Mouse (Mus musculus) v-Abl transformed pro-B cells (cell line): ENCODE results near the gene Timm13.

Experiments used
- in situ Hi-C, 2 experiments: fragments of 400-800 bp; cut with MboI; formaldehyde crosslinking; loops; one replicate each; pipeline ENCODE4 v1.15.1; 2025; ENCODE audit not compliant: unreplicated experiment in 2 of 2

Gene Timm13

GRCm38 (mm10) chr10:80900318-80901247 lies at the start of gene Timm13:
Gene Timm13 (minus strand): TSS chr10:80900969.
- in situ Hi-C loops: no loop called here

- in situ Hi-C loops: no loop called here
These were observed 49.5 kb upstream of the Timm13 start for GRCm38 (mm10) chr10:80950314-80950713.

GRCm38 (mm10) chr10:80949081-80949480 lies 48.3 kb upstream of the Timm13 start:
- in situ Hi-C loops: no loop called here

- in situ Hi-C loops: no loop called here
These were observed 47.8 kb upstream of the Timm13 start for GRCm38 (mm10) chr10:80948570-80948969.

GRCm38 (mm10) chr10:80947802-80948201 lies 47.0 kb upstream of the Timm13 start:
- in situ Hi-C loops: no loop called here

GRCm38 (mm10) chr10:80946684-80947437 lies 46.1 kb upstream of the Timm13 start:
- in situ Hi-C loops: no loop called here

GRCm38 (mm10) chr10:80944231-80944630 lies 43.5 kb upstream of the Timm13 start:
- in situ Hi-C loops: no loop called here

- in situ Hi-C loops: no loop called here
These were observed 42.9 kb upstream of the Timm13 start for GRCm38 (mm10) chr10:80943701-80944100.

GRCm38 (mm10) chr10:80942919-80943318 lies 42.1 kb upstream of the Timm13 start:
- in situ Hi-C loops: no loop called here

- in situ Hi-C loops: no loop called here
These were observed 40.2 kb upstream of the Timm13 start for GRCm38 (mm10) chr10:80940988-80941347.

GRCm38 (mm10) chr10:80940320-80940987 lies 39.7 kb upstream of the Timm13 start:
- in situ Hi-C loops: no loop called here

- in situ Hi-C loops: no loop called here
These were observed 38.9 kb upstream of the Timm13 start for GRCm38 (mm10) chr10:80939671-80940070.

- in situ Hi-C loops: no loop called here
These were observed 38.2 kb upstream of the Timm13 start for GRCm38 (mm10) chr10:80938831-80939550.

GRCm38 (mm10) chr10:80937646-80938045 lies 36.9 kb upstream of the Timm13 start:
- in situ Hi-C loops: no loop called here

- in situ Hi-C loops: no loop called here
These were observed 36.0 kb upstream of the Timm13 start for GRCm38 (mm10) chr10:80936810-80937164.

GRCm38 (mm10) chr10:80936135-80936809 lies 35.5 kb upstream of the Timm13 start:
- in situ Hi-C loops: no loop called here

GRCm38 (mm10) chr10:80935698-80936097 lies 34.9 kb upstream of the Timm13 start:
- in situ Hi-C loops: no loop called here

- in situ Hi-C loops: no loop called here
These were observed 34.5 kb upstream of the Timm13 start for GRCm38 (mm10) chr10:80935241-80935640.

- in situ Hi-C loops: no loop called here
These were observed 33.6 kb upstream of the Timm13 start for GRCm38 (mm10) chr10:80934136-80934985.
